Mouse (Mus musculus) cortical plate, adult 2 months (tissue): ENCODE measurements at regions not wholly inside any gene's neighbourhood (a gene's known extent, or its start where the extent isn't known, plus 50 kb on each side); places are given as distances from the start of the nearest gene placed in this dataset.

Source experiments
- CTCF ChIP-seq: fragments of 200-500 bp; IDR thresholded peaks from 2 replicates; pipeline ENCODE4 v1.5.1; 2011; ENCODE audit warnings: mild to moderate bottlenecking, control low read depth, low read length; ENCODE audit not compliant: insufficient read depth; ENCODE audit errors: extremely low read depth
- POLR2A ChIP-seq: fragments of 200-500 bp; IDR thresholded peaks from 2 replicates; pipeline ENCODE4 v1.6.1; 2011; ENCODE audit warnings: mild to moderate bottlenecking, low read length, control low read depth; ENCODE audit not compliant: insufficient read depth; ENCODE audit errors: extremely low read depth

GRCm38 (mm10) chr9:32940919-32941767 lies 305.1 kb downstream of the Ets1 start:
- no peak for TF ChIP-seq CTCF
- no peak for TF ChIP-seq POLR2A
